Mouse (Mus musculus): ENCODE measurements at regions not wholly inside any gene's neighbourhood (a gene's known extent, or its start where the extent isn't known, plus 50 kb on each side); places are given as distances from the start of the nearest gene placed in this dataset.
"Not testable (repeated sequence)": the region's sequence is repeated elsewhere in the genome, so short reads cannot be mapped to it uniquely, and the experiment has no call there.

- DNase-seq (ENCODE audit: low spot score in 2 of 2), result no peak
Observed at GRCm38 (mm10) chr14:116586742-116587141, 338.4 kb upstream of the Gpc6 start.

- no peak for DNase-seq (ENCODE audit: low spot score in 2 of 2)
Observed at GRCm38 (mm10) chr14:116589529-116589928, 335.6 kb upstream of the Gpc6 start.

- DNase-seq (ENCODE audit: low spot score in 2 of 2), result no peak
Observed at GRCm38 (mm10) chr14:116590111-116590510, 335.0 kb upstream of the Gpc6 start.

- DNase-seq (ENCODE audit: low spot score in 2 of 2), result no peak
Observed at GRCm38 (mm10) chr14:116608130-116608529, 317.0 kb upstream of the Gpc6 start.

GRCm38 (mm10) chr14:116611210-116611609, 313.9 kb upstream of the Gpc6 start:
- no peak for DNase-seq (ENCODE audit: low spot score in 2 of 2)

GRCm38 (mm10) chr14:116632181-116632580, 292.9 kb upstream of the Gpc6 start:
- DNase-seq (ENCODE audit: low spot score in 2 of 2), result peak; percentile 41 to 54

- DNase-seq (ENCODE audit: low spot score in 2 of 2), result no peak
Observed at GRCm38 (mm10) chr14:116642091-116642490, 283.0 kb upstream of the Gpc6 start.

- DNase-seq (ENCODE audit: low spot score in 2 of 2), result no peak
Observed at GRCm38 (mm10) chr14:116651897-116652296, 273.2 kb upstream of the Gpc6 start.

- DNase-seq (ENCODE audit: low spot score in 2 of 2), result no peak
Observed at GRCm38 (mm10) chr14:116683909-116684308, 241.2 kb upstream of the Gpc6 start.

GRCm38 (mm10) chr14:116697675-116698074, 227.4 kb upstream of the Gpc6 start:
- DNase-seq (ENCODE audit: low spot score in 2 of 2), result no peak

- no peak for DNase-seq (ENCODE audit: low spot score in 2 of 2)
Observed at GRCm38 (mm10) chr14:116698437-116698836, 226.7 kb upstream of the Gpc6 start.

- not testable (repeated sequence) for DNase-seq (ENCODE audit: low spot score in 2 of 2)
Observed at GRCm38 (mm10) chr14:116734596-116734995, 190.5 kb upstream of the Gpc6 start.

GRCm38 (mm10) chr14:116754438-116755157, 170.5 kb upstream of the Gpc6 start:
- DNase-seq (ENCODE audit: low spot score in 2 of 2), result no peak

- DNase-seq (ENCODE audit: low spot score in 2 of 2), result no peak
Observed at GRCm38 (mm10) chr14:116761429-116761828, 163.7 kb upstream of the Gpc6 start.

- no peak for DNase-seq (ENCODE audit: low spot score in 2 of 2)
Observed at GRCm38 (mm10) chr14:116771120-116771519, 154.0 kb upstream of the Gpc6 start.

GRCm38 (mm10) chr14:116771671-116772070, 153.4 kb upstream of the Gpc6 start:
- no peak for DNase-seq (ENCODE audit: low spot score in 2 of 2)

- DNase-seq (ENCODE audit: low spot score in 2 of 2), result peak in 1 of 2 experiments; percentile 4
Observed at GRCm38 (mm10) chr14:116779661-116780060, 145.5 kb upstream of the Gpc6 start.

GRCm38 (mm10) chr14:116783840-116784239, 141.3 kb upstream of the Gpc6 start:
- no peak for DNase-seq (ENCODE audit: low spot score in 2 of 2)

- no peak for DNase-seq (ENCODE audit: low spot score in 2 of 2)
Observed at GRCm38 (mm10) chr14:116806504-116806903, 118.6 kb upstream of the Gpc6 start.

- no peak for DNase-seq (ENCODE audit: low spot score in 2 of 2)
Observed at GRCm38 (mm10) chr14:116808581-116808980, 116.5 kb upstream of the Gpc6 start.

GRCm38 (mm10) chr14:116810661-116811345, 114.3 kb upstream of the Gpc6 start:
- peak in 1 of 2 experiments; percentile 1 for DNase-seq (ENCODE audit: low spot score in 2 of 2)

- no peak for DNase-seq (ENCODE audit: low spot score in 2 of 2)
Observed at GRCm38 (mm10) chr14:116837235-116837634, 87.9 kb upstream of the Gpc6 start.

- no peak for DNase-seq (ENCODE audit: low spot score in 2 of 2)
Observed at GRCm38 (mm10) chr14:116869437-116869836, 55.7 kb upstream of the Gpc6 start.
